ENCODE assay signal across 16 mouse cellular contexts in genomic region chr19:37647994-37648393, GRCm38 (mm10). TPM values are rescaled to one million over a fixed set of nuclear protein-coding genes. Genes with fewer than 3 reads are reported as not detected.
DNase-seq lines count a peak whose midpoint lies in the region; ATAC-seq and TF ChIP-seq lines count a peak whose summit lies in the region.
"Had no signal": no experiment of that assay in that cellular context is flagged by ENCODE, and none has a peak within 500 bp of the region (broad histone marks: within the 10 kb centered on the region; RNA-seq: fewer than 3 reads in every experiment).

No protein-coding gene starts in this region.

- no peak for TF ChIP-seq EP300 in ES-Bruce4 (IDR thresholded peaks at IDR 0.05; ENCODE audit: insufficient read depth, low read depth, low read length)

- no peak overlapping the region for H3K9ac ChIP-seq in limb, embryonic 14.5 days (ENCODE audit: low read depth, low read length, severe bottlenecking)
- no peak overlapping the region for H3K9ac ChIP-seq in ES-Bruce4 (ENCODE audit: low read depth, poor library complexity, severe bottlenecking)
- H3K9ac ChIP-seq: forebrain, embryonic 12.5 days; midbrain, embryonic 15.5 days; neural tube, embryonic 13.5 days had no signal

- H3K4me2 ChIP-seq in limb, embryonic 14.5 days (replicated peaks; ENCODE audit: low read depth, low read length, severe bottlenecking) = no peak overlapping the region
- H3K4me2 ChIP-seq: forebrain, embryonic 12.5 days; midbrain, embryonic 15.5 days; neural tube, embryonic 13.5 days had no signal

- H3K4me1 ChIP-seq in limb, embryonic 14.5 days (ENCODE audit: control insufficient read depth, insufficient read depth, low read length) = no peaks in the 10 kb centered on the region
- no peaks in the 10 kb centered on the region for H3K4me1 ChIP-seq in limb, embryonic 10.5 days
- H3K4me1 ChIP-seq in ES-Bruce4 (ENCODE audit: control insufficient read depth, insufficient read depth, low read length) = no peaks in the 10 kb centered on the region
- H3K4me1 ChIP-seq: midbrain, embryonic 15.5 days; neural tube, embryonic 13.5 days had no signal

- H3K9me3 ChIP-seq in limb, embryonic 14.5 days (ENCODE audit: control insufficient read depth, low read length) = no peaks in the 10 kb centered on the region
- no peaks in the 10 kb centered on the region for H3K9me3 ChIP-seq in limb, embryonic 10.5 days (replicated peaks)
- H3K9me3 ChIP-seq in ES-Bruce4 (replicated peaks; ENCODE audit: control insufficient read depth, insufficient read depth, low read length, poor library complexity, severe bottlenecking) = no peaks in the 10 kb centered on the region; the same call in 1 of the 2 replicates
- H3K9me3 ChIP-seq: forebrain, embryonic 12.5 days; midbrain, embryonic 15.5 days; neural tube, embryonic 13.5 days had no signal

- no peak overlapping the region for H3K27ac ChIP-seq in limb, embryonic 14.5 days (replicated peaks; ENCODE audit: low read depth, low read length)
- H3K27ac ChIP-seq in limb, embryonic 10.5 days = no peak overlapping the region
- no peak overlapping the region for H3K27ac ChIP-seq in ES-Bruce4 (ENCODE audit: insufficient read depth, low read length)
- H3K27ac ChIP-seq: forebrain, embryonic 12.5 days; midbrain, embryonic 15.5 days; neural tube, embryonic 13.5 days had no signal

- no peaks in the 10 kb centered on the region for H3K27me3 ChIP-seq in limb, embryonic 14.5 days (ENCODE audit: control insufficient read depth, insufficient read depth, low read length)
- H3K27me3 ChIP-seq in limb, embryonic 10.5 days (ENCODE audit: low read depth, poor library complexity, severe bottlenecking) = no peaks in the 10 kb centered on the region
- H3K27me3 ChIP-seq in ES-Bruce4 (ENCODE audit: control insufficient read depth, insufficient read depth, low read length, poor library complexity, severe bottlenecking) = no peaks in the 10 kb centered on the region
- H3K27me3 ChIP-seq: midbrain, embryonic 15.5 days; neural tube, embryonic 13.5 days had no signal

- no peak for DNase-seq in frontal cortex, postnatal 36 days (ENCODE audit: low spot score in 2 of 2)
- DNase-seq in limb, embryonic 14.5 days (ENCODE audit: low spot score) = peak; percentile 49
- no peak for DNase-seq in limb, embryonic 10.5 days (ENCODE audit: low spot score)
- DNase-seq in embryo, embryonic 10.5 days (ENCODE audit: low spot score) = peak; percentile 68
- DNase-seq in cerebellum, adult 9-10 months = no peak
- DNase-seq in layer of hippocampus, postnatal 36 days = no peak
- DNase-seq: gastrocnemius, postnatal 14 days; lung, postnatal 14 days; thymus, postnatal 14 days had no signal

- TF ChIP-seq CTCF in ES-Bruce4 (IDR thresholded peaks at IDR 0.05; ENCODE audit: low read depth, low read length) = peak; percentile 4

- no peak overlapping the region for H3K4me3 ChIP-seq in limb, embryonic 14.5 days (replicated peaks; ENCODE audit: low read length)
- no peak overlapping the region for H3K4me3 ChIP-seq in limb, embryonic 10.5 days
- H3K4me3 ChIP-seq in ES-Bruce4 (ENCODE audit: low read depth, low read length) = no peak overlapping the region
- H3K4me3 ChIP-seq: forebrain, embryonic 12.5 days; midbrain, embryonic 15.5 days; neural tube, embryonic 13.5 days had no signal

- TF ChIP-seq POLR2A in limb, embryonic 14.5 days (IDR thresholded peaks at IDR 0.05; ENCODE audit: borderline replicate concordance, extremely low read depth, insufficient read depth, insufficient read length) = no peak
- TF ChIP-seq POLR2A in ES-Bruce4 (IDR thresholded peaks at IDR 0.05; ENCODE audit: insufficient read depth, low read length) = no peak

- 28% methylated on average over 2 of the region's 2 CpGs for WGBS in limb, embryonic 14.5 days
- 35% methylated on average over 2 of the region's 2 CpGs for WGBS in limb, embryonic 10.5 days

- ATAC-seq in frontal cortex, adult (ENCODE audit: low TSS enrichment) = 0 out of 2 replicates have a peak, but pooled peaks have one; percentile 62
- ATAC-seq in limb, embryonic 14.5 days (ENCODE audit: low FRiP score, low read depth) = no peak
- ATAC-seq: midbrain, embryonic 15.5 days had no signal

- no peaks in the 10 kb centered on the region for H3K36me3 ChIP-seq in limb, embryonic 14.5 days (ENCODE audit: control insufficient read depth, insufficient read depth, low read length)
- H3K36me3 ChIP-seq in limb, embryonic 10.5 days = no peaks in the 10 kb centered on the region
- H3K36me3 ChIP-seq in ES-Bruce4 (ENCODE audit: control insufficient read depth, insufficient read depth, low read length, poor library complexity, severe bottlenecking) = no peaks in the 10 kb centered on the region
- H3K36me3 ChIP-seq: forebrain, embryonic 12.5 days; midbrain, embryonic 15.5 days; neural tube, embryonic 13.5 days had no signal

RNA-seq across cellular contexts. Expression of gene Cyp26c1, which starts 37.4 kb away (rescaled TPM):
- 0.09 and 0.12 TPM in 2 replicates for polyA plus RNA-seq in limb, embryonic 14.5 days (2012; rRNA removed)
- 0.18 and 0.21 TPM in 2 replicates for polyA plus RNA-seq in limb, embryonic 14.5 days (2014; fragmentation: Nextera tagmentation; extraction: Ambion mirVana)
- 0.49 TPM in 1 of 2 replicates, not detected in the other for polyA plus RNA-seq in limb, embryonic 10.5 days (2016; fragmentation: Nextera tagmentation; extraction: Ambion mirVana)
- 0.34 and 0.50 TPM in 2 replicates for polyA plus RNA-seq in ES-Bruce4 (2011; ENCODE audit: insufficient read depth, insufficient read length, low read depth, missing spikeins)
- total RNA-seq in layer of hippocampus, postnatal 36 days (2021) = under 1 TPM in 1 of 2 experiments, not detected in 1; 0.28 TPM
- total RNA-seq: gastrocnemius, postnatal 14 days; left cerebral cortex, postnatal 14 days had no signal
- polyA plus RNA-seq: forebrain, embryonic 12.5 days; heart, embryonic 14.5 days; midbrain, embryonic 15.5 days; neural tube, embryonic 13.5 days had no signal

RNA-seq across cellular contexts. Expression of gene Cyp26a1, which starts 49.6 kb away (rescaled TPM):
- 6.6 and 8.3 TPM in 2 replicates for polyA plus RNA-seq in limb, embryonic 14.5 days (2012; rRNA removed)
- 3.0 and 3.4 TPM in 2 replicates for polyA plus RNA-seq in limb, embryonic 14.5 days (2014; fragmentation: Nextera tagmentation; extraction: Ambion mirVana)
- polyA plus RNA-seq in limb, embryonic 10.5 days (2016; fragmentation: Nextera tagmentation; extraction: Ambion mirVana) = 3.6 and 4.2 TPM in 2 replicates
- polyA plus RNA-seq in ES-Bruce4 (2011; ENCODE audit: insufficient read depth, insufficient read length, low read depth, missing spikeins) = 5.3 and 7.8 TPM in 2 replicates
- under 1 TPM; 0.58 to 0.75 TPM for total RNA-seq in layer of hippocampus, postnatal 36 days (2021)
- polyA plus RNA-seq: midbrain, embryonic 15.5 days had no signal

Comparison
In these comparisons a context has a peak if more than half of its experiments do, and no peak if none do; other contexts are left out.
1. DNase-seq: peak in limb, embryonic 14.5 days (single experiment) and embryo, embryonic 10.5 days (single experiment); none in frontal cortex, postnatal 36 days (0 of 2), limb, embryonic 10.5 days (single experiment), cerebellum, adult 9-10 months (single experiment) and layer of hippocampus, postnatal 36 days (0 of 2).